Mouse (Mus musculus) spleen, embryonic (tissue): ENCODE data around the gene Olfr1351.
"Not testable (repeated sequence)": the region's sequence is repeated elsewhere in the genome, so short reads cannot be mapped to it uniquely, and the experiment has no call there.

ENCODE experiments used
- CTCF ChIA-PET: fragments of 350-600 bp; sonication (Branson Sonifier 250); formaldehyde crosslinking; loops from one replicate; lab custom pipeline; 2022; lab: Charles Lee

The Olfr1351 gene

GRCm38 (mm10) chr10:79012172-79012571 lies at the start of gene Olfr1351:
TSS of gene Olfr1351 (plus strand) at chr10:79012472.
- CTCF ChIA-PET = no interaction called here

- CTCF ChIA-PET = not testable (repeated sequence)
Observed at GRCm38 (mm10) chr10:78963009-78963408, 49.3 kb upstream of the Olfr1351 start, which contains the start of gene Olfr1353. TSS of gene Olfr1353 (plus strand) at chr10:78963309.

DNA sequence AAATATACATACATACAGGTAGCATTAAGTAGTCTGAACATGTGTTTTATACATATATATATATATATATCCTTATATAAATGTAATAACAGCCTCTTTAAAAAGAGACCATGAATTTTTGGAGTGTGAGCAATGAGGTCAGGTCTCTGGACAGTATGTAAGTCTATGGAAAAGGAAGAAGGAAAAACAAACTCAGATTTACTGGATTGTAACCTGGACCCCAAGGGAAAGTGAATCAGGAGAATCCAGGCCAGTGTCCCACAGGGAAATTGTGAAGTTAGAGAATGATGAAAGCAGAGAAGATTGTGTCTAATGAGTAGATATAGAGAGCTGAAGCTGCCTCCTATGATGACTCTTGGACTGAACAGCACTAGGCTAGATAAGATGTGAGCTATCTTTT lies 31.5 kb upstream of the Olfr1351 start, which contains the start of gene Olfr1352:
Gene Olfr1352, plus strand, starts transcription at position 301 of the 400 bp plus-strand sequence.
- CTCF ChIA-PET = no interaction called here

DNA sequence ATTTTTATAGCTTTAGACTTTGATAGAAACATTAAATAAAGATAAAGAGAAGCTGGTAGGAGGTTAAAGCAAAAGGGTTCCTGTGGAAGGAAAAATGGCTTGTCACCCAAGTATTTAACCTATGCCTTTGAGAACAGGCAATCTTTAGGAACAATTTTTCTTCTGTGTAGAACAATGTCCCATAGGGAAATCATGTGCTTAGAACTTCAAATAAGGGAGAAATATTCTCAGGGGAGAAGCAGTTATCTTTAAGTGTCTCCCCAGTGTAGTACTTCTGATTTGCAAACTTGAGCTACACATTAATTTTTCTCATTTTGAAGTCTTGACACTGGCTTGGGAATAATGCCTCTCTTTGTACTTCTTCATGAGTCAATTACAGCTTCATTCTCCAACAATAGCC lies 16.2 kb downstream of the Olfr1351 start, which contains the start of gene Olfr57:
Gene Olfr57, plus strand, starts transcription at position 301 of the 400 bp plus-strand sequence.
- CTCF ChIA-PET = no interaction called here

DNA sequence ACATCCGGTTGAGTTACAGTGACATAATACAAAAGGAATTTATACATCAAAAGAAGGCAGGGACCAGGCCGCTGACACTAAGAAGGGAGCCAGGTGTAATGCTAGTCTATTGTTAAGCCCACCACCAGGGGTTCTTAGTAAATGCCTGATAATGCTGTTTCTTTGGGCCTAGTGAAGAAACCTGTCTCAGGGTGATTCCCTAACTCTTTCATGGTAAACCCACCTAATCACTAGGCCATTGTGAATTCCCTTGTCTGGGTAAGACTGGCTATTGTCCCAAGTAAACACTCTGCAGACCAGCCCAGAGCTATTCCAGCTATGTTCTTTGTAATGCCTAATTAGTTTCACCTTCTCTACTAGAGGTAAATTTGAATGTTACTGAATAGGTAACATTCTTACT lies 30.2 kb downstream of the Olfr1351 start:
- CTCF ChIA-PET = not testable (repeated sequence)

DNA sequence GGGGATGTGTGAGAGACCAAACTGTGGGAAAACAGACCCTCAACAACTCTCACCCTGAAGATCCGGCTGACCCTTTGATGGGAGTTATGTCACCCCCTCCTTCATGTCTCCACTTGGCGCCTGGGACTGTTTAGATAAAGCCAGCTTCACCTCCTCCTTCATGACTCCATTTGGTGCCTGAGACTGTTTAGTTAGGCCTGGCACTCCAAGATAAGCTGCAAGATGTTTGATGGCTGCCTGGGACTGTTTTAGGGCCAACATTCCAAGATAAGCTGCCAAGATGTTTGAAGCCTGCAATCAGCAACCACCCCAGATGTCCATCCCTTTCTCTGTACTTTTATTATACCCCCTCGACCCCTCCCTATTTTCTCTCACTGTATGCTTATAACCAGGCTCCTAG lies 45.1 kb downstream of the Olfr1351 start:
- CTCF ChIA-PET = not testable (repeated sequence)
